Mouse (Mus musculus) liver, embryonic 14.5 days (tissue): ENCODE results near the gene Tex12.

ENCODE experiments used
- CTCF ChIP-seq: IDR thresholded peaks from 2 replicates; pipeline ENCODE4 v1.5.1; 2016; ENCODE audit warnings: antibody characterized with exemption, low read depth, control low read depth
- EP300 ChIP-seq: IDR thresholded peaks from 2 replicates; pipeline ENCODE4 v1.6.1; 2016; ENCODE audit warnings: antibody characterized with exemption, low read depth

GRCm38 (mm10) chr9:50547859-50548478 lies 13.2 kb downstream of the Tex12 start:
- TF ChIP-seq CTCF = no peak
- TF ChIP-seq EP300 = no peak
